Mouse (Mus musculus) ES-Bruce4 (cell line): ENCODE results near the gene BC049715.

Experiments used
- CTCF ChIP-seq: IDR thresholded peaks from one replicate; pipeline ENCODE4 v1.8.1; 2011; ENCODE audit warnings: low read depth, low read length
- EP300 ChIP-seq: IDR thresholded peaks from 2 replicates; pipeline ENCODE4 v1.6.1; 2011; ENCODE audit warnings: low read depth, low read length; ENCODE audit not compliant: insufficient read depth
- POLR2A ChIP-seq: IDR thresholded peaks from one replicate; pipeline ENCODE4 v1.8.1; 2011; ENCODE audit warnings: low read length; ENCODE audit not compliant: insufficient read depth

DNA sequence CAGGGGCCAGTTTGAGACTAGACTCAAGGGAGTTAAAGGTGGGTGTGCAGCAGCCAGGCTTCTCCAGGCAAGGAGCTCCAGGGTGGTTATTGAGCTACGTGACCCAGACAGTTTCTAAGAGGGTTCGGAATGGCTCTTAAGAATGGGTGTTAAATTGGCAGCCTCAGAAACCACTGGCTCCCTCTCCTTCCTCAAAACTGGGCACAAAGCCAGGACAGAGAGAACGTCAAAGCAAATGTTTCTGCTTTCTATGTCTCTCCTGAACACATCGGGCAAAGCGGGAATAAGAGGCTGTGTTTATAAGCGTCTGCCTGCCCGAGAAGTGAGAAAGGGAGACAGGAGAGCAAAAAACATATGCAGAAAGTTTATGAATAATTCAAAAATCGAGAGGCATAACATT, 47.2 kb downstream of the BC049715 start:
- TF ChIP-seq CTCF (no peak), POLR2A (no peak), EP300 (no peak)
